Mouse (Mus musculus) layer of hippocampus, adult 8-10 months (tissue): ENCODE measurements around the gene Eif4e3. TPM values are rescaled to one million over a fixed set of nuclear protein-coding genes. Genes with fewer than 3 reads are reported as not detected.

Experiments used
- total RNA-seq, 4 experiments: library from RNA; stranded (reverse); gene quantifications; 2 replicates each; pipeline ENCODE4 v1.2.4; 2022

The Eif4e3 gene
- total RNA-seq, 4 experiments from 2014 or later = 20.1 to 27.8 (median 25.3) TPM

Other genes with a start within 250 kb of the Eif4e3 start
- 100 to 1,000 TPM in 1 of 4 experiments, 10 to 100 TPM in 3; 90.9 to 101 (median 95.2) TPM for gene Foxp1, start 144.1 kb downstream of the Eif4e3 start, total RNA-seq
- gene Gm20696, start within 50 bp of the Eif4e3 start, total RNA-seq = 10 to 100 TPM in 1 of 4 experiments, 1 to 10 TPM in 3; 6.4 to 10.0 (median 7.2) TPM
- gene Gpr27, start 25.9 kb upstream of the Eif4e3 start, total RNA-seq = 10 to 100 TPM; 39.7 to 52.1 (median 46.9) TPM
- gene Prok2, start 59.6 kb upstream of the Eif4e3 start, total RNA-seq = under 1 TPM in 3 of 4 experiments, not detected in 1; 0.45 to 0.60 (median 0.59) TPM